Mouse (Mus musculus) neural tube, embryonic 11.5 days (tissue): ENCODE data around the gene Nacc1. TPM values are rescaled to one million over a fixed set of nuclear protein-coding genes. Genes with fewer than 3 reads are reported as not detected.

Experiments used
- ATAC-seq: fragments of 200-750 bp; cut with Nextera tagmentation; 2 replicates; pipeline ENCODE4 v1.8.0; 2017; ENCODE audit warnings: moderate number of reproducible peaks, mild to moderate bottlenecking, moderate TSS enrichment, moderate library complexity; ENCODE audit not compliant: insufficient read depth, low FRiP score, low TSS enrichment
- DNase-seq: peaks from one replicate; pipeline ENCODE4 v3.0.0-alpha.2; 2015; ENCODE audit warnings: low spot score
- H3K27ac ChIP-seq: fragments of 300-500 bp; sonication (generic); 2 replicates; pipeline ENCODE4 v1.5.1; 2014; ENCODE audit warnings: low read depth, mild to moderate bottlenecking, low read length
- H3K27me3 ChIP-seq: fragments of 300-500 bp; sonication (generic); 2 replicates; pipeline ENCODE4 v1.6.1; 2014; ENCODE audit warnings: mild to moderate bottlenecking, low read length, mixed read lengths; ENCODE audit not compliant: control insufficient read depth, insufficient read depth
- H3K36me3 ChIP-seq: fragments of 300-500 bp; sonication (generic); 2 replicates; pipeline ENCODE4 v1.6.1; 2014; ENCODE audit warnings: mild to moderate bottlenecking, low read length, moderate library complexity, mixed read lengths; ENCODE audit not compliant: control insufficient read depth, insufficient read depth
- H3K4me1 ChIP-seq: fragments of 300-500 bp; sonication (generic); 2 replicates; pipeline ENCODE4 v1.6.1; 2014; ENCODE audit warnings: low read length, mixed read lengths; ENCODE audit not compliant: control insufficient read depth, insufficient read depth
- H3K4me2 ChIP-seq: fragments of 300-500 bp; sonication (generic); 2 replicates; pipeline ENCODE4 v1.6.1; 2014; ENCODE audit warnings: low read depth, mild to moderate bottlenecking, moderate library complexity
- H3K4me3 ChIP-seq: fragments of 300-500 bp; sonication (generic); 2 replicates; pipeline ENCODE4 v1.5.1; 2014; ENCODE audit warnings: low read depth, low read length
- H3K9ac ChIP-seq: fragments of 300-500 bp; sonication (generic); 2 replicates; pipeline ENCODE4 v1.6.1; 2014; ENCODE audit warnings: mild to moderate bottlenecking, low read length
- H3K9me3 ChIP-seq: fragments of 300-500 bp; sonication (generic); 2 replicates; pipeline ENCODE4 v1.6.1; 2016; ENCODE audit warnings: low read length; ENCODE audit not compliant: control insufficient read depth
- WGBS: fragments of 180-500 bp; shearing (Covaris S2); extraction: QIAGEN DNeasy Blood & Tissue Kit; methylation state at CpG from one replicate; pipeline ENCODE4 v1.1.7; 2014; 5-methylcytosine and 5-hydroxymethylcytosine counted together
- polyA plus RNA-seq: library from polyadenylated mRNA; unstranded; fragments of >200 nt; fragmentation: Nextera tagmentation; extraction: Ambion mirVana; gene quantifications from 2 replicates; pipeline ENCODE4 v1.2.1, GENCODE M21; 2014

The Nacc1 gene
- polyA plus RNA-seq, 1 experiment from 2014 or later: 26.2 TPM

- Histone ChIP-seq H3K9me3 (no peaks in the 10 kb centered on the region), H3K27me3 (peaks cover 41% of the 10 kb centered on the region), H3K4me2 (no peak overlapping the region), H3K4me1 (no peaks in the 10 kb centered on the region), H3K27ac (no peak overlapping the region), H3K36me3 (peaks cover 11% of the 10 kb centered on the region; the same call in 1 of the 2 replicates), H3K4me3 (no peak overlapping the region), H3K9ac (no peak overlapping the region)
- DNase-seq: peak; percentile 57
- WGBS: 65% methylated on average over 7 of the region's 7 CpGs
- no peak for ATAC-seq
Measured at GRCm38 (mm10) chr8:84699861-84700322, 12.2 kb upstream of the Nacc1 start.

DNA sequence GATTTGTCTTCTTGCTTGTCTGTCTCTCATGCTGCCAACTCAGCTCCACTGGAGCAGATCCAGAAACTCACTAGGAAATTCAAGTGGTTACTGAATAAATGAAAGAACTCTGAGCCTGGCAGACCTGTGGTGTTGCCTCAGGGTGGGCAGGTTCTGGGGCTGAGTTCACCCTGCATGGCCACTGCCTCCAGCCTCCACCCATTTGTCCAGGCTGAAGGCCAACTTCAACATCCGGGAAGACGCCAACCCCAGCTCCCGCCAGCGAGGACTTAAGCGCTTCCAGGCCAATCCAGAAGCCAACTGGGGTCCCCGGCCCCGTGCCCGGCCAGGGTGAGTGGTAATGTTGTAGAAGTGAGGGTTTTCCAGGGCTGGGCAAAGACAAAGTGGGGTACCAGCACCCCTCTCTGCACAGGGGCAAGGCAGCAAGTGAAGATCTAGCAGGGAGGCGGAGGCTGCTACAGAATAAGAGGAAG is 11.3 kb upstream of the Nacc1 start:
- Histone ChIP-seq H3K9ac (no peak overlapping the region), H3K4me1 (no peaks in the 10 kb centered on the region), H3K4me2 (no peak overlapping the region), H3K27me3 (peaks cover 32% of the 10 kb centered on the region), H3K9me3 (no peaks in the 10 kb centered on the region), H3K4me3 (no peak overlapping the region), H3K27ac (no peak overlapping the region), H3K36me3 (peaks cover 11% of the 10 kb centered on the region; the same call in 1 of the 2 replicates)
- ATAC-seq (no peak), DNase-seq (no peak)
- whole genome bisulfite sequencing: 93% methylated on average over 9 of the region's 9 CpGs

GRCm38 (mm10) chr8:84698288-84698687 is 10.6 kb upstream of the Nacc1 start:
- Histone ChIP-seq H3K9me3 (no peaks in the 10 kb centered on the region), H3K4me2 (no peak overlapping the region), H3K9ac (no peak overlapping the region), H3K27ac (no peak overlapping the region), H3K4me3 (no peak overlapping the region), H3K4me1 (no peaks in the 10 kb centered on the region), H3K36me3 (peaks cover 11% of the 10 kb centered on the region; the same call in 1 of the 2 replicates), H3K27me3 (peaks cover 25% of the 10 kb centered on the region)
- DNase-seq: no peak
- ATAC-seq: no peak
- 89% methylated on average over 5 of the region's 5 CpGs for WGBS

GRCm38 (mm10) chr8:84697166-84698130 is 9.8 kb upstream of the Nacc1 start:
- DNase-seq: peak; percentile 21
- no peak for ATAC-seq
- H3K36me3 ChIP-seq: peaks cover 11% of the 10 kb centered on the region; the same call in 1 of the 2 replicates
- H3K9ac ChIP-seq: no peak overlapping the region
- no peaks in the 10 kb centered on the region for H3K9me3 ChIP-seq
- no peak overlapping the region for H3K27ac ChIP-seq
- no peak overlapping the region for H3K4me2 ChIP-seq
- WGBS: 89% methylated on average over 14 of the region's 14 CpGs
- H3K4me1 ChIP-seq: no peaks in the 10 kb centered on the region
- peaks cover 17% of the 10 kb centered on the region for H3K27me3 ChIP-seq
- H3K4me3 ChIP-seq: no peak overlapping the region

DNA sequence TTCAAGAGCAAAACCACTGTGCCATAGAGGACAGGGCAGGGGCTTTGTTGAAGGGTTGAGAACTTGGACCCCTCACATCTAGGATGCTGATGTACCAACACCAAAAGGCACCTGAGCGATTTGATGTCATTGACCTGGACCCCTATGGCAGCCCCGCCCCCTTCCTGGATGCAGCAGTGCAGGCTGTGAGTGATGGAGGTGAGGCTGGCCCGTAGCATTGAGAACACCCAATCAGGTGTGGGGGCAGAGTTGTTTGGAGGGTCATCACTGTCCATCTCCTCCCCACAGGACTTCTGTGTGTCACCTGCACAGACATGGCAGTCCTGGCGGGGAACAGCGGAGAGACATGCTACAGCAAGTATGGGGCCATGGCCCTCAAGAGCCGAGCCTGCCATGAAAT is 7.5 kb upstream of the Nacc1 start:
- Histone ChIP-seq H3K27me3 (no peaks in the 10 kb centered on the region), H3K9ac (no peak overlapping the region), H3K27ac (no peak overlapping the region), H3K4me2 (no peak overlapping the region), H3K9me3 (no peaks in the 10 kb centered on the region), H3K4me1 (no peaks in the 10 kb centered on the region; the same call in 1 of the 2 replicates), H3K36me3 (peaks cover 13% of the 10 kb centered on the region), H3K4me3 (no peak overlapping the region)
- DNase-seq (no peak), ATAC-seq (no peak)
- 95% methylated on average over 6 of the region's 6 CpGs for WGBS

GRCm38 (mm10) chr8:84693332-84693731 is 5.7 kb upstream of the Nacc1 start:
- ATAC-seq: no peak
- Histone ChIP-seq H3K4me1 (peaks cover 5% of the 10 kb centered on the region), H3K27ac (no peak overlapping the region), H3K4me2 (no peak overlapping the region), H3K9ac (no peak overlapping the region), H3K27me3 (no peaks in the 10 kb centered on the region), H3K36me3 (peaks cover 11% of the 10 kb centered on the region), H3K9me3 (no peaks in the 10 kb centered on the region), H3K4me3 (no peak overlapping the region)
- 80% methylated on average over 4 of the region's 4 CpGs for WGBS
- DNase-seq: no peak

GRCm38 (mm10) chr8:84689091-84689915 is 1.6 kb upstream of the Nacc1 start:
- 0 out of 2 replicates have a peak overlapping the region, but pooled peaks have one; percentile 20 for H3K27ac ChIP-seq

DNA sequence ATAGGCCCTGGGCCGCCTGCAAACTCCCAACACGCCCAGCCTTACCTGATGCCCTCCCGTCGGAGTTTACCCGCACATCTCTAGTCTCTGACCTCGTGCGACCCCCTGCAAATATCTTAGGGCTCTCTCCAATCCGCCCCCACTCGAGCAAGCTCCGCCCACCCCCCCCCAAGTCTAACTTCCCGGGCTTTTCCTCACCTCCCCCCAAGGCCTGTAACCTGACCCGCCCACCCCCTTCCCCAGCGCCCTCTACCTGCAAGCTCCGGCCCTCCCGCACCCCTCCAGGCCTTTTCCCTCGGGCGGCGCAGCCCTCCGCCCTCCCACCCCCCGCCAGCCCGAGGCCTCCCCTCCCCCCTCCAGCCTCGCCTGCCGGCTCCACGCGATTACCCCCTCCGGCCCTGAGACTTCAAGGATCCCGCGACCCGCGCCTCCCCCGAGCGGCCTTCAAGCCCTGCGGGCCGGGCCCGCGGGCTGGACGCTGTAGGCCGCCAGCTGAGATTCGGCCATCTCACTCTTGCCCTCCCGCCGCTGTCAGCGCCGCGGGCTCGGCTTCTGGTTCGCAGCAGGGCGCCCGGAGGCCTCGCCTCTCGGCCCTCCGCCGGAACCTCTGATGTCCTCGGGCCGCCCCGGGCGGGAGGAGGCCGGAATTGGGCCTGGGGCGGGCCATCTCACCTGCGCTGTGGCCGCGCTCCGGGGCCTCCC is 508 bp downstream of the Nacc1 start:
- DNase-seq (peak; percentile 58), ATAC-seq (peak; percentile 24)

More at GRCm38 (mm10) chr8:84689091-84689915, 1.6 kb upstream of the Nacc1 start:
- peaks cover 2% of the 10 kb centered on the region for H3K36me3 ChIP-seq
- DNase-seq (peak; percentile 82), ATAC-seq (peak; percentile 87)
- H3K9me3 ChIP-seq: no peaks in the 10 kb centered on the region
- H3K9ac ChIP-seq: peak overlapping the region; percentile 80
- peak overlapping the region; percentile 88 for H3K4me3 ChIP-seq
- H3K4me1 ChIP-seq: peaks cover 16% of the 10 kb centered on the region
- WGBS: under 1% methylated on average over 47 of the region's 47 CpGs
- no peaks in the 10 kb centered on the region for H3K27me3 ChIP-seq
- H3K4me2 ChIP-seq: peak overlapping the region; percentile 90

More for the DNA sequence above, 508 bp downstream of the Nacc1 start:
- Histone ChIP-seq H3K27me3 (no peaks in the 10 kb centered on the region), H3K36me3 (peaks cover 1% of the 10 kb centered on the region), H3K4me1 (peaks cover 16% of the 10 kb centered on the region), H3K27ac (peak overlapping the region; percentile 86), H3K9me3 (no peaks in the 10 kb centered on the region), H3K9ac (peak overlapping the region; percentile 98), H3K4me2 (peak overlapping the region; percentile 86), H3K4me3 (peak overlapping the region; percentile 96)
- 1% methylated on average over 46 of the region's 62 CpGs for WGBS
